Mouse (Mus musculus): ENCODE measurements around the gene Tmem59l. TPM values are rescaled to one million over a fixed set of nuclear protein-coding genes. Genes with fewer than 3 reads are reported as not detected.
A peak's percentile ranks its signal among the peaks of the same experiment; 100 is the strongest.

Tmem59l gene
- polyA plus RNA-seq, 1 experiment from 2014 or later, result 6.7 TPM

GRCm38 (mm10) chr8:70494416-70494945, 7.3 kb upstream of the Tmem59l start:
- H3K4me1 ChIP-seq (ENCODE audit: insufficient read depth), result 0 out of 2 replicates have a peak, but pooled peaks cover under 1% of the 10 kb centered on the region
- TF ChIP-seq CTCF (IDR thresholded peaks at IDR 0.05; ENCODE audit: low read depth), result no peak
- no peaks in the 10 kb centered on the region for H3K36me3 ChIP-seq (ENCODE audit: insufficient read depth)
- DNase-seq (no peak), ATAC-seq (ENCODE audit: insufficient read depth) (no peak)
- WGBS, result 2% methylated on average over 28 of the region's 28 CpGs
- peak overlapping the region; percentile 27; the same call in 1 of the 2 replicates for H3K27ac ChIP-seq (ENCODE audit: low read depth)
- H3K4me3 ChIP-seq (ENCODE audit: low read depth, low read length), result peak overlapping the region; percentile 50
- H3K27me3 ChIP-seq (ENCODE audit: insufficient read depth, low read length), result peaks cover 96% of the 10 kb centered on the region
- no peaks in the 10 kb centered on the region for H3K9me3 ChIP-seq (ENCODE audit: low read depth, low read length)
- H3K9ac ChIP-seq, result peak overlapping the region; percentile 54
- peak overlapping the region; percentile 82 for H3K4me2 ChIP-seq

- no peaks in the 10 kb centered on the region for H3K36me3 ChIP-seq (ENCODE audit: insufficient read depth)
- WGBS, result 1% methylated on average over 47 of the region's 47 CpGs
Observed at GRCm38 (mm10) chr8:70493692-70494415, 6.7 kb upstream of the Tmem59l start.

GRCm38 (mm10) chr8:70492664-70493640, 5.8 kb upstream of the Tmem59l start, which contains the start of gene Crlf1:
Gene Crlf1 (plus strand): TSS chr8:70493158.
- WGBS, result under 1% methylated on average over 81 of the region's 93 CpGs
- Histone ChIP-seq H3K36me3 (ENCODE audit: insufficient read depth) (no peaks in the 10 kb centered on the region), H3K4me2 (peak within 1 kb of the TSS; percentile 82), H3K9me3 (ENCODE audit: low read depth, low read length) (no peaks in the 10 kb centered on the region), H3K4me1 (ENCODE audit: insufficient read depth) (peaks cover 12% of the 10 kb centered on the region), H3K27me3 (ENCODE audit: insufficient read depth, low read length) (peaks cover 98% of the 10 kb centered on the region), H3K9ac (peak within 1 kb of the TSS; percentile 54), H3K27ac (ENCODE audit: low read depth) (peak within 1 kb of the TSS; percentile 59; the same call in 1 of the 2 replicates), H3K4me3 (ENCODE audit: low read depth, low read length) (peak within 1 kb of the TSS; percentile 50)
- no peak for TF ChIP-seq CTCF (IDR thresholded peaks at IDR 0.05; ENCODE audit: low read depth)
- DNase-seq, result no peak
- ATAC-seq (ENCODE audit: insufficient read depth), result peak; percentile 13; the same call in 1 of the 2 replicates

More at GRCm38 (mm10) chr8:70493692-70494415, 6.7 kb upstream of the Tmem59l start:
- ATAC-seq (ENCODE audit: insufficient read depth) (0 out of 2 replicates have a peak, but pooled peaks have one; percentile 1), DNase-seq (no peak)
- no peak for TF ChIP-seq CTCF (IDR thresholded peaks at IDR 0.05; ENCODE audit: low read depth)
- Histone ChIP-seq H3K4me2 (peak overlapping the region; percentile 82), H3K9me3 (ENCODE audit: low read depth, low read length) (no peaks in the 10 kb centered on the region), H3K4me1 (ENCODE audit: insufficient read depth) (peaks cover 7% of the 10 kb centered on the region; the same call in 1 of the 2 replicates), H3K27me3 (ENCODE audit: insufficient read depth, low read length) (peaks cover 98% of the 10 kb centered on the region), H3K27ac (ENCODE audit: low read depth) (peak overlapping the region; percentile 59; the same call in 1 of the 2 replicates), H3K9ac (peak overlapping the region; percentile 54), H3K4me3 (ENCODE audit: low read depth, low read length) (peak overlapping the region; percentile 50)

GRCm38 (mm10) chr8:70490880-70491495, 3.8 kb upstream of the Tmem59l start:
- peaks cover 16% of the 10 kb centered on the region for H3K4me1 ChIP-seq (ENCODE audit: insufficient read depth)
- H3K9me3 ChIP-seq (ENCODE audit: low read depth, low read length), result no peaks in the 10 kb centered on the region
- peak overlapping the region; percentile 82 for H3K4me2 ChIP-seq
- WGBS, result 4% methylated on average over 20 of the region's 20 CpGs
- ATAC-seq (ENCODE audit: insufficient read depth) (no peak), DNase-seq (no peak)
- no peak for TF ChIP-seq CTCF (IDR thresholded peaks at IDR 0.05; ENCODE audit: low read depth)
- H3K27ac ChIP-seq (ENCODE audit: low read depth), result peak overlapping the region; percentile 88
- H3K27me3 ChIP-seq (ENCODE audit: insufficient read depth, low read length), result peaks cover 97% of the 10 kb centered on the region
- H3K4me3 ChIP-seq (ENCODE audit: low read depth, low read length), result peak overlapping the region; percentile 50; the same call in 1 of the 2 replicates
- no peak overlapping the region for H3K9ac ChIP-seq
- no peaks in the 10 kb centered on the region for H3K36me3 ChIP-seq (ENCODE audit: insufficient read depth)

GRCm38 (mm10) chr8:70490061-70490879, 3.1 kb upstream of the Tmem59l start:
- Histone ChIP-seq H3K9ac (no peak overlapping the region), H3K36me3 (ENCODE audit: insufficient read depth) (no peaks in the 10 kb centered on the region), H3K27me3 (ENCODE audit: insufficient read depth, low read length) (peaks cover 96% of the 10 kb centered on the region), H3K4me1 (ENCODE audit: insufficient read depth) (peaks cover 16% of the 10 kb centered on the region), H3K27ac (ENCODE audit: low read depth) (peak overlapping the region; percentile 88), H3K4me2 (peak overlapping the region; percentile 82), H3K9me3 (ENCODE audit: low read depth, low read length) (no peaks in the 10 kb centered on the region), H3K4me3 (ENCODE audit: low read depth, low read length) (peak overlapping the region; percentile 50)
- ATAC-seq (ENCODE audit: insufficient read depth), result no peak
- TF ChIP-seq CTCF (IDR thresholded peaks at IDR 0.05; ENCODE audit: low read depth), result no peak
- WGBS, result 14% methylated on average over 10 of the region's 10 CpGs
- no peak for DNase-seq
